Mouse (Mus musculus): Measurements from ENCODE around the gene Gpha2. TPM values are rescaled to one million over a fixed set of nuclear protein-coding genes. Genes with fewer than 3 reads are reported as not detected.

Gene Gpha2
- total and polyA plus RNA-seq, 2 experiments from 2014 or later, result not detected

GRCm38 (mm10) chr19:6236842-6237241 lies 10.7 kb downstream of the Gpha2 start:
- peaks cover 17% of the 10 kb centered on the region for H3K36me3 ChIP-seq (ENCODE audit: insufficient read depth, low read length)
- WGBS, result 79% methylated on average over 7 of the region's 7 CpGs
- ATAC-seq (ENCODE audit: low FRiP score) (no peak), DNase-seq (ENCODE audit: low spot score) (no peak)
- no peaks in the 10 kb centered on the region for H3K27me3 ChIP-seq (ENCODE audit: insufficient read depth, low read length)
- no peak overlapping the region for H3K4me3 ChIP-seq (ENCODE audit: low read depth, low read length)
- no peaks in the 10 kb centered on the region for H3K9me3 ChIP-seq (ENCODE audit: low read length)
- H3K4me1 ChIP-seq (ENCODE audit: insufficient read depth, low read length), result peaks cover 11% of the 10 kb centered on the region
- TF ChIP-seq CTCF (IDR thresholded peaks at IDR 0.05), result no peak
- no peak overlapping the region for H3K27ac ChIP-seq (ENCODE audit: low read depth, low read length)
- no peak overlapping the region for H3K9ac ChIP-seq (replicated peaks; ENCODE audit: low read length, poor library complexity, severe bottlenecking)
- H3K4me2 ChIP-seq (ENCODE audit: low read depth, low read length, poor library complexity, severe bottlenecking), result no peak overlapping the region

DNA sequence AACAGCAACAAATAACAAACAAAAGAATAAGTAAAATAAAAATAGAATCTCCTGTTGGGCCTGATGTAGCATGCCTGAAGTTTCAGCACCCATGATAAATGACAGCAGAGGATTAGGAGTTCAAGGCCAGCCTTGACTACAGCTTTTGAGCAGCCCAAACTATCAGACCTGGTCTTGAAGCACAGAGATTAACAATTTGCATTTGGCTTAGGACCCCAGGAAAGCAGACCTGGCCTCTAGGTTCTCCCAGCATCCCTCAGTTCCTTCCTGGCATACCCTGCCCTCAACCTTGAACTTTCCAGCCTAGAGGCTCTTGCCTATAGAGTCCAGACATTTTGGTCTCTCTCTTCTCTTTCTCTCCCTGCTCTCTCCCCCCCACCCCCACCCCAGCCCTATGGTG lies 12.6 kb downstream of the Gpha2 start:
- Histone ChIP-seq H3K9ac (replicated peaks; ENCODE audit: low read length, poor library complexity, severe bottlenecking) (no peak overlapping the region), H3K4me2 (ENCODE audit: low read depth, low read length, poor library complexity, severe bottlenecking) (no peak overlapping the region), H3K27ac (ENCODE audit: low read depth, low read length) (no peak overlapping the region), H3K27me3 (ENCODE audit: insufficient read depth, low read length) (no peaks in the 10 kb centered on the region), H3K4me3 (ENCODE audit: low read depth, low read length) (no peak overlapping the region), H3K9me3 (ENCODE audit: low read length) (no peaks in the 10 kb centered on the region), H3K4me1 (ENCODE audit: insufficient read depth, low read length) (peaks cover 18% of the 10 kb centered on the region), H3K36me3 (ENCODE audit: insufficient read depth, low read length) (peaks cover 4% of the 10 kb centered on the region; the same call in 1 of the 2 replicates)
- no peak for DNase-seq (ENCODE audit: low spot score)
- TF ChIP-seq CTCF (IDR thresholded peaks at IDR 0.05), result no peak
- no peak for ATAC-seq (ENCODE audit: low FRiP score)

DNA sequence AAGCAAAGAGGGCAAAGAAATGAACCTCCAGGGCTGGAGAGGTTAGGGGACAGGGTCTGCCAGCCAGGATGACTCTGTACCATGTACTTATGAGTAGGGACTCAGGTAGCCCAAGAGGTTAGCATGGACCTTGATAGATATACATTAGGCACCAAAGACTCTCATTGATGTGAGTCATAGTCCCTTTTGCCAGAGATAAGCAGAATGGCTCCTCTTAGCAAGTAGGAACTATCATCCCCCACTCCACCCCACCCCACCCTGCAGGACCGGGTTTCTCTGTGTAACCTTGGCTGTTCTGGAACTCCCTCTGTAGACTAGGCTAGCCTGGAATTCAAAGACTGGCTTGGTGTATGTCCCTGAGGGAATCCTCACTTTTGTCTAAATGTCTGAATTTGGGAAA lies 14.0 kb downstream of the Gpha2 start:
- no peaks in the 10 kb centered on the region for H3K27me3 ChIP-seq (ENCODE audit: insufficient read depth, low read length)
- H3K4me1 ChIP-seq (ENCODE audit: insufficient read depth, low read length), result peaks cover 6% of the 10 kb centered on the region
- DNase-seq (ENCODE audit: low spot score), result no peak
- no peaks in the 10 kb centered on the region for H3K9me3 ChIP-seq (ENCODE audit: low read length)
- no peak for ATAC-seq (ENCODE audit: low FRiP score)
- no peak overlapping the region for H3K4me3 ChIP-seq (ENCODE audit: low read depth, low read length)
- no peak overlapping the region for H3K9ac ChIP-seq (replicated peaks; ENCODE audit: low read length, poor library complexity, severe bottlenecking)
- no peak overlapping the region for H3K27ac ChIP-seq (ENCODE audit: low read depth, low read length)
- no peak for TF ChIP-seq CTCF (IDR thresholded peaks at IDR 0.05)
- WGBS, result 70% methylated on average over 1 of the region's 1 CpGs
- H3K36me3 ChIP-seq (ENCODE audit: insufficient read depth, low read length), result peaks cover 15% of the 10 kb centered on the region
- H3K4me2 ChIP-seq (ENCODE audit: low read depth, low read length, poor library complexity, severe bottlenecking), result no peak overlapping the region

- Histone ChIP-seq H3K9me3 (ENCODE audit: low read length) (no peaks in the 10 kb centered on the region), H3K27me3 (ENCODE audit: insufficient read depth, low read length) (no peaks in the 10 kb centered on the region), H3K27ac (ENCODE audit: low read depth, low read length) (0 out of 2 replicates have a peak overlapping the region, but pooled peaks have one; percentile 32), H3K4me2 (ENCODE audit: low read depth, low read length, poor library complexity, severe bottlenecking) (no peak overlapping the region), H3K4me3 (ENCODE audit: low read depth, low read length) (no peak overlapping the region), H3K9ac (replicated peaks; ENCODE audit: low read length, poor library complexity, severe bottlenecking) (no peak overlapping the region), H3K4me1 (ENCODE audit: insufficient read depth, low read length) (peaks cover 6% of the 10 kb centered on the region), H3K36me3 (ENCODE audit: insufficient read depth, low read length) (peaks cover 18% of the 10 kb centered on the region)
- WGBS, result 37% methylated on average over 5 of the region's 5 CpGs
- TF ChIP-seq CTCF (IDR thresholded peaks at IDR 0.05), result no peak
- ATAC-seq (ENCODE audit: low FRiP score), result no peak
- DNase-seq (ENCODE audit: low spot score), result no peak
Observed at GRCm38 (mm10) chr19:6240725-6241124, 14.5 kb downstream of the Gpha2 start.

- Histone ChIP-seq H3K36me3 (ENCODE audit: insufficient read depth, low read length) (peaks cover 26% of the 10 kb centered on the region), H3K9me3 (ENCODE audit: low read length) (no peaks in the 10 kb centered on the region), H3K27ac (ENCODE audit: low read depth, low read length) (peak within 1 kb of the TSS; percentile 62), H3K9ac (replicated peaks; ENCODE audit: low read length, poor library complexity, severe bottlenecking) (peak within 1 kb of the TSS; percentile 84), H3K4me2 (ENCODE audit: low read depth, low read length, poor library complexity, severe bottlenecking) (peak within 1 kb of the TSS; percentile 91), H3K27me3 (ENCODE audit: insufficient read depth, low read length) (no peaks in the 10 kb centered on the region), H3K4me1 (ENCODE audit: insufficient read depth, low read length) (peaks cover 6% of the 10 kb centered on the region), H3K4me3 (ENCODE audit: low read depth, low read length) (peak within 1 kb of the TSS; percentile 88)
- TF ChIP-seq CTCF (IDR thresholded peaks at IDR 0.05), result peak; percentile 33
- DNase-seq (ENCODE audit: low spot score), result peak; percentile 100
- under 1% methylated on average over 55 of the region's 55 CpGs for WGBS
- ATAC-seq (ENCODE audit: low FRiP score), result peak; percentile 94
Observed at GRCm38 (mm10) chr19:6241274-6242107, 15.3 kb downstream of the Gpha2 start, which contains the start of gene Atg2a. Gene Atg2a (plus strand): TSS chr19:6241668.

DNA sequence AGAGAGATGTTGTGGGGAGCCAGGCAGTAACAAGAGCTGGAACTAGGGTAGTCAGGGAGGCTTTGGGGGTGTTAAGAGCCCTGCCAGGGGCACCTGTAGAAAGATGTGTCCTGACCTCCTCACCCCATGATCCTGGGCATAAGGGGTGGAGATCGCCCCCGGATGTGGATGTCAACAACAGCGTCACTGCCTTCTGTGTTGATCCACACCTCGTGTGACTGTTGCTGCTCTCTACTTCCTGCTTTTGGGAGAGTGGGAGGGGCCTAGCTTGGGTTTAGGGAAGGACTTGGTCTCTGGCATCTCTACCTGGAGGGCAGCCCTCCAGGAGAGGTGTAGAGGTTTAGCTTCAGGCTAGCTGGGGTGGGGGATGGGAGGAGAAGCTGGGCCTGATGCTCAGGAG lies 16.1 kb downstream of the Gpha2 start:
- H3K4me1 ChIP-seq (ENCODE audit: insufficient read depth, low read length), result peaks cover 6% of the 10 kb centered on the region
- TF ChIP-seq CTCF (IDR thresholded peaks at IDR 0.05), result no peak
- H3K9ac ChIP-seq (replicated peaks; ENCODE audit: low read length, poor library complexity, severe bottlenecking), result peak overlapping the region; percentile 84
- H3K36me3 ChIP-seq (ENCODE audit: insufficient read depth, low read length), result peaks cover 30% of the 10 kb centered on the region
- peak overlapping the region; percentile 62; the same call in 1 of the 2 replicates for H3K27ac ChIP-seq (ENCODE audit: low read depth, low read length)
- no peaks in the 10 kb centered on the region for H3K9me3 ChIP-seq (ENCODE audit: low read length)
- ATAC-seq (ENCODE audit: low FRiP score) (no peak), DNase-seq (ENCODE audit: low spot score) (peak; percentile 25)
- peak overlapping the region; percentile 88 for H3K4me3 ChIP-seq (ENCODE audit: low read depth, low read length)
- peak overlapping the region; percentile 91 for H3K4me2 ChIP-seq (ENCODE audit: low read depth, low read length, poor library complexity, severe bottlenecking)
- 2% methylated on average over 4 of the region's 4 CpGs for WGBS
- H3K27me3 ChIP-seq (ENCODE audit: insufficient read depth, low read length), result no peaks in the 10 kb centered on the region

Measured in midbrain, postnatal 0 days (tissue).